Mouse (Mus musculus): ENCODE data around the gene Nr2c2. TPM values are rescaled to one million over a fixed set of nuclear protein-coding genes. Genes with fewer than 3 reads are reported as not detected.
"Not testable (repeated sequence)": the region's sequence is repeated elsewhere in the genome, so short reads cannot be mapped to it uniquely, and the experiment has no call there.

The Nr2c2 gene
- total RNA-seq (2021), result 10 to 100 TPM; 20.1 to 24.9 TPM
- long read RNA-seq, experiment 1, partial matches to known transcripts, result 2 of 3 reads
- long read RNA-seq, experiment 1, other reads (novel, unspliced or antisense), result 1 of 3 reads
- long read RNA-seq, experiment 2, partial matches to known transcripts, result 1 of 6 reads
- long read RNA-seq, experiment 2, other reads (novel, unspliced or antisense), result 5 of 6 reads

GRCm38 (mm10) chr6:92091130-92091591 is at the start of gene Nr2c2:
Gene Nr2c2 (plus strand): TSS chr6:92091390.
- DNase-seq, result peak; percentile 90 to 91

- DNase-seq, result peak in 1 of 2 experiments; percentile 50
Measured at GRCm38 (mm10) chr6:92042055-92042454, 49.1 kb upstream of the Nr2c2 start.

- no peak for DNase-seq
Measured at GRCm38 (mm10) chr6:92042850-92043249, 48.3 kb upstream of the Nr2c2 start.

GRCm38 (mm10) chr6:92057768-92058167 is 33.4 kb upstream of the Nr2c2 start:
- DNase-seq, result no peak

- DNase-seq, result peak in 1 of 2 experiments; percentile 61
Measured at GRCm38 (mm10) chr6:92061725-92062124, 29.5 kb upstream of the Nr2c2 start.

GRCm38 (mm10) chr6:92063452-92063851 is 27.7 kb upstream of the Nr2c2 start:
- peak; percentile 35 to 59 for DNase-seq

GRCm38 (mm10) chr6:92064101-92064500 is 27.1 kb upstream of the Nr2c2 start:
- DNase-seq, result no peak

GRCm38 (mm10) chr6:92065721-92066496 is 25.3 kb upstream of the Nr2c2 start:
- peak; percentile 42 to 74 for DNase-seq

- DNase-seq, result peak; percentile 69 to 81
Measured at GRCm38 (mm10) chr6:92067146-92067790, 23.9 kb upstream of the Nr2c2 start.

- peak in 1 of 2 experiments; percentile 15 for DNase-seq
Measured at GRCm38 (mm10) chr6:92071121-92071839, 19.9 kb upstream of the Nr2c2 start.

- no peak for DNase-seq
Measured at GRCm38 (mm10) chr6:92080730-92081129, 10.5 kb upstream of the Nr2c2 start.

- DNase-seq, result no peak
Measured at GRCm38 (mm10) chr6:92082756-92083155, 8.4 kb upstream of the Nr2c2 start.

- DNase-seq, result no peak
Measured at GRCm38 (mm10) chr6:92084932-92085331, 6.3 kb upstream of the Nr2c2 start.

- DNase-seq, result not testable (repeated sequence)
Measured at GRCm38 (mm10) chr6:92089141-92089540, 2.0 kb upstream of the Nr2c2 start.

- no peak for DNase-seq
Measured at GRCm38 (mm10) chr6:92089982-92090381, 1.2 kb upstream of the Nr2c2 start.

GRCm38 (mm10) chr6:92090497-92090896 is 693 bp upstream of the Nr2c2 start:
- no peak for DNase-seq

GRCm38 (mm10) chr6:92091767-92092489 is 738 bp downstream of the Nr2c2 start:
- DNase-seq, result peak; percentile 100

- DNase-seq, result no peak
Measured at GRCm38 (mm10) chr6:92092737-92093136, 1.5 kb downstream of the Nr2c2 start.

- no peak for DNase-seq
Measured at GRCm38 (mm10) chr6:92093869-92094268, 2.7 kb downstream of the Nr2c2 start.

- no peak for DNase-seq
Measured at GRCm38 (mm10) chr6:92100679-92101360, 9.6 kb downstream of the Nr2c2 start.

GRCm38 (mm10) chr6:92124547-92124946 is 33.4 kb downstream of the Nr2c2 start:
- no peak for DNase-seq

All from heart, adult 18-20 months (tissue).